Mouse (Mus musculus) skeletal muscle tissue, adult 2 months (tissue): ENCODE data around the gene Igfbp7.

Source experiments
- DNase-seq: peaks from one replicate; pipeline ENCODE4 v3.0.0-alpha.2; 2012; ENCODE audit warnings: low read depth, low spot score

Gene Igfbp7

GRCm38 (mm10) chr5:77349971-77350658, 57.7 kb downstream of the Igfbp7 start:
- no peak for DNase-seq

GRCm38 (mm10) chr5:77348901-77349300, 58.9 kb downstream of the Igfbp7 start:
- DNase-seq = no peak

GRCm38 (mm10) chr5:77340033-77340432, 67.8 kb downstream of the Igfbp7 start:
- DNase-seq = no peak

DNA sequence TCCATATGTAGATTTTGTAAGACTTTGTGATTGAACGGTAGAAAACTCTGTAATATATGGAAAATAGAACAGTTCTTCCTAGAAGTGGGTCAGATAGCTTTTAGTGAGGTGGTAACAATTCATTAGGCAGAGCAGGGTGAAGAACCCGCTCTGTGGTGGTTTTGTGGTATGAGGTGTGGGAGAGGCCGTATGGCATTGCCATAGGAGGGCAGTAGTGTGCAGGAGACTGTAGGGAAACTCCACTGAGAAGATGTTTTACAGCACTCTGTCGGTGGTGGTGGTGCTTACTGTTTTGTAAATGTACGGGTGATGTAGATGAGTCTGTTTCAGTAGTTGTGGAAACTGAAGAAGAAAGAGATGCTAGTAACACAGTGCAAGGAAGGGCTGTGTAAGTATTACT, 77.7 kb downstream of the Igfbp7 start:
- no peak for DNase-seq

- no peak for DNase-seq
These were observed 82.9 kb downstream of the Igfbp7 start for GRCm38 (mm10) chr5:77324936-77325335.

DNA sequence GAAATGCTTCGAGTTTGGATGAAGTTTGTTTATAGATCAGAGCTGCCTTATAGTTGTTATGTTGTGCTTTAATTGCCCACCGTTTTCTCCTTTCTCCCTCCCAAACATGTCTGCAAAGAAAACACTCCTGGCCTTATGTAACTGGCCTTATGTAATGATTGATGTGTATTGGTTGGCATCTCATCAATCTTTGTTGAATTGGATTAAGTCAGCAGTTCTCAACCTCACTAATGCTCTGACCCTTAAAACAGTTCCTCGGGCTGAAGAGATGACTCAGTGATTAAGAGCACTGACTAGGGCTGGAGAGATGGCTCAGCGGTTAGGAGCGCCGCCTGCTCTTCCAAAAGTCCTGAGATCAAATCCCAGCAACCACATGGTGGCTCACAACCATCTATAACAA, 92.9 kb downstream of the Igfbp7 start:
- DNase-seq = no peak

DNA sequence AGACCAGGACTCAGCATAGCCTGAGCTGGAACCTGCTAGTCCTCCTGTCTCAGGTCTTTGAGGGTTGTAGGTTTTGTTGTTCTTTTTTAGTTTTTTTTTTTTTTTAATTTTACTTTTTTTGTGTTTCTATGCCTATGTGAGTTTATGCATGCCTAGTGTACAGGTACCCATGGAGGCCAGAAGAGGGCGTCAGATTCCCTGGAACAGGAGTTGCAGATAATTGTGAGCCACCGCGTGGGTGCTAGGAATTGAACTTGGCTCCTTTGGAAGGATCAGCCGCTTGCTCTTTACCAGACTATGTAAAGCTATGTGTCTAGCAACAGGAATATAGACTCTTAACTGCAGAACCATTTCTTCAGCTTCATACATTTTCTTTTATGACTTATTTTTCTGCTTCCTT, 93.6 kb downstream of the Igfbp7 start:
- DNase-seq = no peak

GRCm38 (mm10) chr5:77309924-77310772, 97.7 kb downstream of the Igfbp7 start, which contains the start of the genes Noa1 and Polr2b:
Gene Noa1, minus strand, starts transcription at chr5:77310084.
Gene Polr2b, plus strand, starts transcription at chr5:77310147.
- peak; percentile 99 for DNase-seq

- DNase-seq = no peak
These were observed 98.6 kb downstream of the Igfbp7 start for GRCm38 (mm10) chr5:77309051-77309906.

- DNase-seq = no peak
These were observed 99.9 kb downstream of the Igfbp7 start for GRCm38 (mm10) chr5:77307821-77308553.

DNA sequence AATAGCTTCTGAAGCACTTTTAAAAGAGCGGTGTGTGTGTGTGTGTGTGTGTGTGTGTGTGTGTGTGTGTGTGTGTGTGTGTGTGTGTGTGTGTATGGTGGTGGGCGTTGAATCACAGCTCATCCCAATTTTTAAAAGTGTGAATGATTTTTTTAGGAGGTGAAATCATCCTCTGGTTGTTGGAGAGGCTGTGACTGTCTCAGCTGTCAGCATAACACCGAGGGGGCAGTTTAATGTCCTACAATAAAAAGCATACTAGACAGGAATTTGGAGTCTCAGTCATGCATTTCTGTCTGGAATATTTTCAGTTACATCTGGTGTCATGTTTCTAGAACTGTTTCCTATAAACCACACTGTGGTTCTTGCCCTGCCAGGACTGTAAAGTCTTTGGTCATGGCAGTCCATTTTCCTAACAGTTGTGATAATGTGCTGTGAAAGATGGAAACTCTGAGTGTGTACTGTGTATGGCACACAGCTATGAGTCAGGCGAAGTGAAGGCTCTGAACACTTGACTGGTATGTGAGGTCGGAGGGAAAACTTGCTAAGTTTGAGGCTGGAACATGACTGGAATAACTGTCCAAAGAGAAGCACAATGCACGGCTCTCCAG, 106.4 kb downstream of the Igfbp7 start:
- DNase-seq = no peak

DNA sequence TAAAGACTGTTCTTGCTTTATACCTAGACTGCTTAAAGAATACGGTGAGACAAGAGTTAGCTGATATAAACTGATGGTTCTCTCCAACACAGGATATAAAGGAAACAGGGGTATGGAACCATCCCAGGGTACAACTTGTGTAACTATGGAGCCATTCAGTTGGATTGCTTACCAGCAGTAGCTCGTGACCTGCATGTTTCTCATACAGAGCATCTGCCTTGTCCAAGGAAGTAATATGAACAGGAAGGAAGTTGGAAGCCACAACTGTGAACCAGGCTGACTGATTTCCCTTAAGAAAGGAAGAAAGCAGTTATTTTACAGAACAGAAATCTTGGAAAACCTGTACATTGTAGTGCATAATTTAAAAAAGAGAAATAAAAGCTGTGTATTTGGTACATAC, 108.4 kb downstream of the Igfbp7 start:
- DNase-seq = no peak
